Mouse (Mus musculus): ENCODE measurements around the gene Tada3.

DNA sequence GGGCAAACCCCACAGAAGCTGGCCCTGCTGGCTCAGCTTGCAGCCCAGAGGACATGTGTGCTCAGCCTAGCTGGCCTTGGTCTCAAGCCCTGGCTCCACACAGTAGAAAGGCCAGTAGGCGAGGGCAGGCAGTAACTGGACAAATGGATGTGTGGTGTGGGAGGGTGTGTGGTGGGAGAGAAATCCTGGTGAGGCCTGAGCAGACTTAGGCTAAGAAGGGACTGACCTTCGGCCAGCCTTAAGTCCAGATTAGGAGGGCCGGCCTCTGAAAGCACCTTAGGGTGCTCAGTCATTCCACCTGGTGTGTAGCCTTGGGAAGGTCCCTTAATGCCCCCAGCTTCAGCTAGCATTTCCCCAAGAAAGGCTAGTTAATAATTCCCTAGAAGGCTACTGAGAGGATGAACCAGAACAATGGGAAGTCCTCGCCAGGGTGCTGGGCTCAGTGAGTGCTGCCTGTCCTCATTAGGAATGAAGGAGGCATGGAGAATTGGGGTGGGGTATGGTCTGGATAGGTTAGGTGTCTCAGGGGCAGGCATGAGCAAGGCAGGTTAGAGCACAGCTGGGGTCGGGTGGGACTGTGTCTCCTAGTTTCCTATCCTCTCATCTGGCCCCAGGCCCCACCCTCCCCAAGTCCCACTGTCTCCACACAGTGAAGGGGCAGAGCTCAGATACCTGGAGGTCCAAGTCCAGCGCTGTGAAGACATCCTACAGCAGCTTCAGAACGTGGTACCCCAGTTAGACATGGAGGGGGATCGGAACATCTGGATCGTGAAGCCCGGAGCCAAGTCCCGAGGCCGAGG, 27.2 kb upstream of the Tada3 start:
- TF ChIP-seq CTCF (IDR thresholded peaks at IDR 0.05; ENCODE audit: extremely low read depth, insufficient read length, insufficient replicate concordance, low read depth, low read length): no peak
- TF ChIP-seq POLR2A (IDR thresholded peaks at IDR 0.05; ENCODE audit: low read depth, low read length): no peak
